Mouse (Mus musculus) heart, postnatal 0 days (tissue): ENCODE results near the gene Iqcc. TPM values are rescaled to one million over a fixed set of nuclear protein-coding genes. Genes with fewer than 3 reads are reported as not detected.

ENCODE experiments used
- ATAC-seq: fragments of 200-750 bp; cut with Nextera tagmentation; 2 replicates; pipeline ENCODE4 v1.8.0; 2017; ENCODE audit warnings: low read depth, moderate number of reproducible peaks, moderate library complexity; ENCODE audit not compliant: insufficient read depth
- DNase-seq: peaks from one replicate; pipeline ENCODE4 v3.0.0-alpha.2; 2016; ENCODE audit warnings: low spot score
- H3K27ac ChIP-seq: fragments of 300-500 bp; sonication (generic); 2 replicates; pipeline ENCODE4 v1.5.1; 2014; ENCODE audit warnings: low read depth, mild to moderate bottlenecking
- H3K27me3 ChIP-seq: fragments of 300-500 bp; sonication (generic); 2 replicates; pipeline ENCODE4 v1.6.1; 2014; ENCODE audit warnings: low read length, mixed read lengths; ENCODE audit not compliant: control insufficient read depth, insufficient read depth
- H3K36me3 ChIP-seq: fragments of 300-500 bp; sonication (generic); replicated peaks from 2 replicates; pipeline ENCODE4 v1.6.1; 2014; ENCODE audit warnings: low read length, mixed read lengths; ENCODE audit not compliant: control insufficient read depth, insufficient read depth
- H3K4me1 ChIP-seq: fragments of 300-500 bp; sonication (generic); 2 replicates; pipeline ENCODE4 v1.6.1; 2014; ENCODE audit warnings: antibody characterized with exemption; ENCODE audit not compliant: control insufficient read depth, insufficient read depth
- H3K4me2 ChIP-seq: fragments of 300-500 bp; sonication (generic); 2 replicates; pipeline ENCODE4 v1.6.1; 2014; ENCODE audit warnings: low read depth, mild to moderate bottlenecking, low read length, moderate library complexity
- H3K4me3 ChIP-seq: fragments of 300-500 bp; sonication (generic); 2 replicates; pipeline ENCODE4 v1.5.1; 2014; ENCODE audit warnings: low read depth, low read length
- H3K9ac ChIP-seq: fragments of 300-500 bp; sonication (generic); replicated peaks from 2 replicates; pipeline ENCODE4 v1.6.1; 2014; ENCODE audit warnings: low read depth, low read length, mixed read lengths
- H3K9me3 ChIP-seq: fragments of 300-500 bp; sonication (generic); replicated peaks from 2 replicates; pipeline ENCODE4 v1.6.1; 2016; ENCODE audit warnings: low read length; ENCODE audit not compliant: control insufficient read depth
- CTCF ChIP-seq: IDR thresholded peaks from 2 replicates; pipeline ENCODE4 v1.5.1; 2016; ENCODE audit warnings: antibody characterized with exemption, control low read depth, low read depth
- EP300 ChIP-seq: IDR thresholded peaks from 2 replicates; pipeline ENCODE4 v1.6.1; 2016; ENCODE audit warnings: antibody characterized with exemption, low read depth
- WGBS: fragments of 180-500 bp; shearing (Covaris S2); extraction: QIAGEN DNeasy Blood & Tissue Kit; methylation state at CpG from one replicate; pipeline ENCODE4 v1.1.7; 2014; 5-methylcytosine and 5-hydroxymethylcytosine counted together
- polyA plus RNA-seq: library from polyadenylated mRNA; unstranded; fragments of >200 nt; fragmentation: Nextera tagmentation; extraction: Ambion mirVana; gene quantifications from 2 replicates; pipeline ENCODE4 v1.2.1, GENCODE M21; 2015
- total RNA-seq: library from RNA; depleted of rRNA; stranded (reverse); fragments of >200 nt; gene quantifications from 2 replicates; pipeline ENCODE4 v1.2.3, GENCODE M21; 2014; ENCODE audit warnings: low replicate concordance

Iqcc gene
- total and polyA plus RNA-seq, 2 experiments from 2014 or later: 6.3 to 23.0 TPM

DNA sequence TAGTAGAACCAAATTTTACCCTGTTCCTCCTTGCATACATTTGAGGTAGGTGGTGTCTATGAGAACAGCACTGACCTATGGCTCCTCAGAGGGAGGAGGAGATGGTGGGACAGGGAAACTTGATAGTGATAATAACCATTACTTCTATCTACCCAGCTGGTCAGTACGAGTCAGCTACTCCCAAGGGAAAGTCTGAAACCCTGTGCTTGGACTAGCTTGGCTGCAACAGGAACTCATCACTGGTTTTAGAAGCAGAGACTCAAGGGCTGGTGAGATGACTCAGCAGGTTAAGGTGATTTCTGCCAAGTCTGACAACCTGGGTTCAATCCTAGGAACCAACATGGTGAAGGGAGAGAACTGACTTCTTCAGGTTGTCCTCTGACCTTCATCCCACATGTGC is 29.8 kb upstream of the Iqcc start:
- Histone ChIP-seq H3K36me3 (peaks cover 83% of the 10 kb centered on the region), H3K4me1 (no peaks in the 10 kb centered on the region), H3K4me2 (no peak overlapping the region), H3K27me3 (no peaks in the 10 kb centered on the region), H3K9me3 (no peaks in the 10 kb centered on the region), H3K27ac (no peak overlapping the region), H3K4me3 (no peak overlapping the region), H3K9ac (no peak overlapping the region)
- WGBS: 67% methylated on average over 1 of the region's 1 CpGs
- DNase-seq: no peak
- no peak for TF ChIP-seq EP300
- TF ChIP-seq CTCF: no peak
- ATAC-seq: no peak

DNA sequence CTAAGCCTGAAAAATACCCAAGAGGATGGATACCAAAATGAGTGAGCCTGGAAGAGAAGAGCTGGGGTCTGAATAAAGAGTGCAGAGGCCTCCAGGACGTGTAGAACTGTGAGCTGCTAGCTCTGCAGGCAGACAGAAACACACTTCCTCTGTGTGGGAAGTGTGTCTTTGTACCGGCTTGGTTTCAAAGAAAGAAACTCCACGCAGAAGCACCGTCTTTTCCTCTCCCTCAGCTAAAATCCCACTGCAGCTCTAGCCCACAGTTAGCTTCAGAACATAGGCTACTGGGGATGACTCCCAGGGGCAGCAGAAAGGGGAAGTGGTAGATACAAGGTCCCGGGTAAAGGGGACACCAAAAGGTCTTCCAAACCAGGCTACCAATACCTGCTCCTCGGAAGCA is 26.3 kb upstream of the Iqcc start:
- TF ChIP-seq CTCF: no peak
- TF ChIP-seq EP300: no peak
- Histone ChIP-seq H3K9me3 (no peaks in the 10 kb centered on the region), H3K27ac (no peak overlapping the region), H3K9ac (no peak overlapping the region), H3K36me3 (peaks cover 54% of the 10 kb centered on the region), H3K4me1 (peaks cover under 1% of the 10 kb centered on the region; the same call in 1 of the 2 replicates), H3K4me3 (no peak overlapping the region), H3K4me2 (no peak overlapping the region), H3K27me3 (no peaks in the 10 kb centered on the region)
- ATAC-seq (no peak), DNase-seq (no peak)
- 85% methylated on average over 6 of the region's 6 CpGs for WGBS

DNA sequence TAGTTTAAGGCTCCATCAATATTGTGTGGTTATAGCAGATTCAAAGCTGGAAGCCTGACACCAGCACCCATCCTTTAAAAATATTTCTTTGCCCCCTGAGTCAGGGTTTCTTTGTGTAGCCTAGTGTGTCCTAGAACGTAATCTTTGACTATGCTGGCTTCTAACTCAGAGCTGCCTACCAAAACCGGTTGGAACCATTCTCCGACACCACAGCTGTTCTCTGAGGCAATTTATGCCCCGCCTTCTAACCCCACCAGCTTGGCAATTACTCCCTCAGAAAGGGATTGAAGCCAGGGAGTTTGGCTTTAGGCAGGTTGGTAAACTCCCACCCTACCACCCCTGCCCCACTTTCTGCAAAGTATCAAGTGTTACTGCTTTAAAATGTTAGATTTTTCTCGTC is 22.9 kb upstream of the Iqcc start:
- no peaks in the 10 kb centered on the region for H3K9me3 ChIP-seq
- peak overlapping the region; percentile 91; the same call in 1 of the 2 replicates for H3K4me2 ChIP-seq
- 54% methylated on average over 5 of the region's 5 CpGs for WGBS
- peaks cover 39% of the 10 kb centered on the region for H3K36me3 ChIP-seq
- no peak for ATAC-seq
- DNase-seq: no peak
- peaks cover 21% of the 10 kb centered on the region for H3K4me1 ChIP-seq
- H3K27me3 ChIP-seq: no peaks in the 10 kb centered on the region
- no peak overlapping the region for H3K9ac ChIP-seq
- TF ChIP-seq CTCF: no peak
- no peak for TF ChIP-seq EP300
- no peak overlapping the region; the same call in 1 of the 2 replicates for H3K4me3 ChIP-seq
- H3K27ac ChIP-seq: no peak overlapping the region

GRCm38 (mm10) chr4:129640638-129641467 is 22.0 kb upstream of the Iqcc start, which contains the start of gene Txlna:
Gene Txlna, minus strand, starts transcription at chr4:129641065.
- Histone ChIP-seq H3K4me2 (peak within 1 kb of the TSS; percentile 91), H3K27ac (peak within 1 kb of the TSS; percentile 92), H3K4me3 (peak within 1 kb of the TSS; percentile 72), H3K9me3 (no peaks in the 10 kb centered on the region), H3K4me1 (peaks cover 21% of the 10 kb centered on the region), H3K9ac (peak within 1 kb of the TSS; percentile 75), H3K36me3 (peaks cover 40% of the 10 kb centered on the region), H3K27me3 (no peaks in the 10 kb centered on the region)
- ATAC-seq (peak; percentile 95), DNase-seq (peak; percentile 98)
- WGBS: under 1% methylated on average over 55 of the region's 60 CpGs
- no peak for TF ChIP-seq CTCF
- peak; percentile 44; the same call in 1 of the 2 replicates for TF ChIP-seq EP300

- H3K36me3 ChIP-seq: peaks cover 38% of the 10 kb centered on the region
- TF ChIP-seq EP300 (no peak), CTCF (no peak)
- H3K4me3 ChIP-seq: peak overlapping the region; percentile 72
- peak overlapping the region; percentile 92 for H3K27ac ChIP-seq
- no peaks in the 10 kb centered on the region for H3K27me3 ChIP-seq
- 3% methylated on average over 17 of the region's 17 CpGs for WGBS
- peaks cover 21% of the 10 kb centered on the region for H3K4me1 ChIP-seq
- H3K4me2 ChIP-seq: peak overlapping the region; percentile 91
- peak overlapping the region; percentile 75 for H3K9ac ChIP-seq
- DNase-seq (peak; percentile 34), ATAC-seq (no peak)
- no peaks in the 10 kb centered on the region for H3K9me3 ChIP-seq
These were observed 21.3 kb upstream of the Iqcc start for GRCm38 (mm10) chr4:129640101-129640637.
